Mouse (Mus musculus): ENCODE measurements around the gene Msi2.

Gene Msi2

DNA sequence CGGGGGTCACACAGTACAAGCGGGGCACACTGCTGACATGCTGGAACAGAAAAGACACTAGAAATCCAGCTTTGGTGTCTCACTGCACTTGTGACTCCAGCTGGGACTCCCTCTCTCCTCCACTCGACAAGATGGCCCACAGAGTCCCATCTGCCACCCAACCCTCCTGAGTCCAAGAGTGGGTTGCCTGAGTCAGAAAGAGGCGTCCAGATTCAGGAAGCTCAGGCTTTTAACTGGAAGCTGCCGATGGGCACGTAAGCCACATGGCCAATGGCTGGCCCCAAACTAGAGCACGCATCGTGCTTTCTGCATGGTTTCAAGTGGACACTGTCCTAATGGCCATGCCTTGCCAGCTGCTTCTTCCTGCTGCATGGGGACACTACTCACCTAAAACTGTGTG lies 126.2 kb downstream of the Msi2 start:
- DNase-seq (ENCODE audit: low spot score in 2 of 2) = no peak

DNA sequence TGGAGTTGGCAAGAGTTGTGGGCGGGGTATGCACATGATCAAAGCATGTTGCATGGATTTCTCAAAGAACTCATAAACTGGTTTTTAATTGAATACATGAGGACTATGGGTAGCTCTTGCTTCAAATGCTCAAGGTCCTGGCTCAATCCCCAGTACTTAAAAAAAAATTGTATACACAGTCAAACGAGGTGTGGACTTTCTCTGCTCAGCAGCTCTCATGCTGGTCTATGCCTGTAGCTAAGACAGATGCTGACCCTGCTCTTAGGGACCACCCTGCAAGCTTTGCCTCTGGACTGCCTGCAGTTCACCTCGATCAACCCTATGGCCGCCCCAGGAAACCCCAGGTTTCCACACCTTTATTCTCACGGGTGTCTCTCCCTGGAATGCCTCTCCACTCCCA lies 127.7 kb downstream of the Msi2 start:
- DNase-seq (ENCODE audit: low spot score in 2 of 2) = no peak

DNA sequence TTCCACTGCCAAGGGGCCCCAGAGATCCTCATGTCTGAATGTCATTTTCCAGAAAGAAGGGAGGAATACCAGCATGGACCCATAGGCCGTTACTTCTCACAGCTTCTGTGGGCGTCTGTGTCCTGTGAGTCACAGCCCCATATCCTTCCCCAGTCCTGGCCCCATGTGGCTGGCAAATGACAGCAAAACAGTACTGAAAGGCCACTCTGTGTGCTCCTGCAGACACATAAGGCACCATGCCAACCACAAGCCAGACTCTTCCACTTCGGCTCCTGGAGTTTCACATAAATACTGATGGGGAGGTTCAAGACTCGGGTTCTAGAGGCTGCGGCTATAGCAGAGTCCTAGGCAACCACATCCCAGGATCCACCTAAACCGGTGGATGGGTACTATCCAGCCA lies 128.7 kb downstream of the Msi2 start:
- no peak for DNase-seq (ENCODE audit: low spot score in 2 of 2)

DNA sequence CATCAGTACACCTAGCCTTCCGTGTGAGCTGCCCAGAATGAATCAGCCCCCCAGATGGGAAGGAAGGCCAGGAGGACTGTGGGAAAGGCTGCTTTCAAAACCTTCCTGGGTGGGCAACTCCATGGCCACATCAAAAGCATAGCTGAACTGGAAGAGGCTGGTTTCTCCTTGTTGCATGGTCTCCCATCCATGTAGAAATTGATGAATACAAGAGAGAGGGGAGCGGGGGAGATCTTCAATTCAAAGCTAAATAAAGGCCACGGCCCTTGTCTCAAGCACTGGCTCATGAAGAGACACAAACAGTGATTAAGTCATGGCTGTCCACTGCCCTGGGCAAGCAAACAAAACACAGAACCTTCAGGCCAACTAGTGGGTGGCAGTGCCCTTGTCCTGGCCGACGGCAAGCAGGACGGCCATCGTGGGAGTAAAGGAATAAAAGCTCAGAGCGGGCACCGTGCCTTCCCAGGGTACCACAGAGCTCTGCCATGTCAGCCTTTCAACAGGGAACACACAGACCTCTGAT lies 129.6 kb downstream of the Msi2 start:
- no peak for DNase-seq (ENCODE audit: low spot score in 2 of 2)

DNA sequence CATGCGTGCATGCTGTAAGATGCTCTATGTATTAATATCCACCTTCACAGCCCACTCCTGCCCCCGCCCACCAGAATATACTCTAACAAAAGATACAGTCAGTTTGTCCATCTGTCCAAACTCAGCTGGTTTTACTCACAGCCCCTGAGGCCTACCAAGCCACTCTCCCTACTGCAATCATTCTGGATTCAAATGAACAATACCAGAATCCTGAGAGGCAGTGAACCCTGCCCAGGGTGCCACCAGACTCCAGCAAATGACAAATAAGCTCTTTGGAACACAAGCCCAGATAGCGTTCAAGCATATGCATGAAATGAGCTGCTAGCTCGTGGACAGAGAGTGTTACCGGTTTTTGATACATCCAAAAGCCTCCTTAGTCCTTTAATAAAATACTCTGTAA lies 130.6 kb downstream of the Msi2 start:
- DNase-seq (ENCODE audit: low spot score in 2 of 2) = no peak

DNA sequence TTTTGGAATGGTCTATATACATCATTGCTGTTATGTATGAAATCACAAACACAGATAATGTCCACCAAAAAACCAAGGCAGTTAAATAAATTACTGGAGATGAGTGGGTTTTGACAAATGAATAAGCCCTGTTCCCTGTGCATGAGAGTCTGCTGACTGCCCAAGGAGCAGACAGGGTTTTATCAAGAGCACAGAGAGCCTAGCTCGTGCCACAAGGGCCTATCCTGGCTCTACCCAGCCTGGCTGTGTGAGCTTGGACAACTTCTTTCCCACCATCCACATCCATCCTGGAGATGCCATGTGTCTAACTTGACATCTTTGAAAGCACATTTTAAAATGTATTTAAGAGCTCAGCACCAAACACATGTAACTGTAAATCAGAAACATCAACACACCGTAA lies 132.4 kb downstream of the Msi2 start:
- DNase-seq (ENCODE audit: low spot score in 2 of 2) = no peak

DNA sequence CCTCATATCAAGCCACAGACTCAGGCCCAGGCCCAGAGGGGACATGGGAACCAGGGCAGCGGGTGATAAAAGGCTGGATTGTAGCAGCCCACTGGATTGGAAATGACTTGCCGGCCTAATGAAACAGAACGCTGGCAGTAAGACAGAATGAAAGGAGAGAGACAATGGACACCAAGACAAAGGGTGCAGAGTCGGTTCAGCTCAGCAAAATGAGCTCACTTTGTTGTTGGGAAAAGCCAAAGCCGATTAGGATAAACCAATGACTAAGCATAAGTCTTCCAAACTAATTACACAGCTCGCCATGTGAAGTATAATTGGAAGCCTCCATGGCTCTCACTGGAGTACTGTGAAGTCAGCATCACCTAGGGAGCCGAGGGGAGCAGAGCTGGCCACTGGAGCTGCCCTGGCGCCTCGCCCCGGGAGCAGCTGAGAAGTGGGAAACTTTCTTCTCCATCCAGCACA lies 133.1 kb downstream of the Msi2 start:
- no peak for DNase-seq (ENCODE audit: low spot score in 2 of 2)

DNA sequence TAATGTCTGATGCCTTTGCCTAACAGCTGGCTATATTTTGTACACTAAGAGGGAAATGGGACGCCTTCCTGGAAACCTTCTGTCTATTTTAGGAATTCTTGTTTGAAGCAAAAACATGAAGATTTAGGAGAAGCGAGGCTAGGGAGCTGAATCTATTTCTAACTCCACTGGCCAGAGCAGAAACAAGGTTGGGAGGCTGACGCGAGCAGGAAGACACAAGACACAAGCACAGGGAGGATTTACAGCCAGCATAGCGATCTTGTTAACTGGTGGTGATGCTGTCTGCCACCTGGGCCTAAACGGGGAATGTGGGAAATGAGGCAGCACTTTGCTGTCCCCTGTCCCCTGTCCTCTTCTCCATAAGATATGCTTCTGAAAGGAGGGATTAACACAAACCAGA lies 134.4 kb downstream of the Msi2 start:
- no peak for DNase-seq (ENCODE audit: low spot score in 2 of 2)

DNA sequence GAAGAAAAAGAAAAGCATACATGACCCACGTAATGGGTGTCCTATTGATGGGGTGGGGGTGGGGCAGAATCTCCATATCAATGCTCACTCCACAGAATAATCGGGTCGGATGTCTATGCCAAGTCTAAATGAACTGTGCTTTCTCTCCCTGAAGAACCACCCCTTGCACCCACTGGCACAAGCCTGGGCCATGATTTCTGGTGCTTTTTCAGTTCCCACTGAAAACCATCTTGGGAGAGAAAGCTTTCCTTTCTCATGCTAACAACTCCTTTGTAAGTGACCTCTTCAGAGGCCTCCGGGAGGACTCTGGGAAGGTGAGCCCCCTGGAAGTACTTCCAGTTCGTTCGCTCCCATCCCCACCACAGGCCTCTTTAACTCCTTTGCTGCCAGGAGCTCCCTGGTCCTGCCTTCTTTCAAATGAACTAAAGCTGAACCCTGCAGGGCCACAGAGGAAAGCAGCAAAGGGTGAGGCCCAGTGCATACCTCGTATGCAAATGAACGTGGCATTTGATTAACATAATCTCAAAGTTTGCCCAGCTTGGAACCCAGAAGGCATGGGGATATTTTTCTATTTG lies 135.0 kb downstream of the Msi2 start:
- no peak for DNase-seq (ENCODE audit: low spot score in 2 of 2)

DNA sequence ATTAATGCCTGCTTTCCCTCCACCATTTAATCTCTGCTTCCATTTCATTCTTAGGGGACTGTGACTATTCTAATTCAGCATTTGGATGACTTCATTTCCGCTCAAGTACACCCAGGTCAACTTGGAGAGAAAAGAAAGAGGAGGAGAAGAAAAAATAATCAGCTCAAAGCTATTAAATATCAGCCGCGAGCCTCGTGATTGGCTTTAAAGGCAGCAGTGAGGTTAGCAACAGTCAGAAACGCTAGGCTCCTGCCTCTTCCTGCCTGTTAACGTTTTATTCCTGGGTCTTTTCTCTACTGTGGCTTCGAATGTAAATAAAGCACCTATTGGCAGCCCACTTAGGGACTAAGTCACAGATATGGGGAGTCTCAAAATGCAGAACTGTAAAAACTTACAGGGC lies 135.5 kb downstream of the Msi2 start:
- DNase-seq (ENCODE audit: low spot score in 2 of 2) = no peak

DNA sequence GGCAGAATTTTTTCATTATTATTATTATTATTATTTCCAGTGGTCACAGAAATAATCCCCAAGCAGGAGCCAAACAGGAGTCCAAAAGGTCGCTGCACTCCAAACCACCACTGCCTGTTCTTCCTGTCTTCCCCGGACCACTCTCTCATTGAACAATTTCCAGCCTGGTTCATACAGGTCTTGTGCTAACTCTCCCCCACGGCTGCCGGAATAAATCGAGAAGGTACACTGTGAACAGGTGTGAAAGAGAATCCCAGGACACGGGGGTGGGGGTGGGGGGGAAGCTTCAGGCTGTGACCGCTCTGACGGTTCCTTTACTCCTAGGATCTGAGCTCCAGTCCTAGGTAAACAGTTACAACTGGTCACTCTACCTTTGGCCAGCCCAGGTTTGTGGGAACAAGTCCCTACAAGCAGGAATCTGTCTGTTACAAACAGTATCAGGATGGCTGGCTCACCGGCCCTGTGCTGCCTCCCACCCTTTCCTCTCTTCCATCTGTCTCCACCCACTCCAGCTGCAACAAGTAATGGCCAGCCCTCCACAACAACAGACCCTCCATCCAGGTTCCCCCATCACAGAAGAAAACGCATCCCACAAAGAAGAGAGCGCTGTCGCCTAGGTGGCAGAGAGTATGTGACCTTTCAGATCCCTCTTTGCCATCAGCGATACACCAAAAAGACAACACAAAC lies 136.1 kb downstream of the Msi2 start:
- DNase-seq (ENCODE audit: low spot score in 2 of 2) = no peak

DNA sequence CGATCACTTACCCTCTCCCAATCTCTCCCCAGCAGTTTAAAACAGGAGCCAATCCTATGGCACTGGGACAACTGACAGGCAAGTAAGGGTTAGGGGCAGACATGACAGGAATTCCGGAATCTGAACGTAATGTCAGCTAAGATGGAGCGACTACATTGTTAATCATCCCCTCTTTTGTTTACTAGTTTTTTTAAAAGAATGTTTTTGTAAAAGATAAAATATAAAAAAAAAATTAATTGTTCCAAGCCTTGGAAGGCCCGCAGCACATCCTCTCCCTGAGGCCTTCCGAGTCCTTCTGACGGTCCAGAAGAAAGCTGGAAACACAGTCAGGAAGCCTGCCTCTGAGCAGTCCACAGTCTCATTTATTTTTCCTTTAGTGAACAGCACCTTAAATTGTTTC lies 136.9 kb downstream of the Msi2 start:
- no peak for DNase-seq (ENCODE audit: low spot score in 2 of 2)

DNA sequence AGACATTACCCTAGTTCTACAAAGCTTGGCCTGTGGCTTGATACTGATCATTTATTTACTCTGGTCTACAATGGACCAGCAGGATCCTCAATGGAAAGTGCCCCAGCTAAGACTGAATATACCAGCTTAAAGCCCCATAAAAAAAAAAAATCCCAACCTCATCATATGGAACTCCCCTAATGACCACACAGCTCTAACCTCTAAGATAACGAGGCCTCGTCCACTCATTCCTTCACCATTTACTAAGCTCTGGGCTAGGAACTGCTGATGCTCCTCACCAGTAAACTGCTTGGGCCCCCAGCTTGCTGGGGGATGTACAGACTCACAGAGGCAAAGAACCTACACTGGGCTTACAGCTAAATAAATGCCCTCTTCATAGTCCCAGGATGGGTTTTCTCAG lies 139.6 kb downstream of the Msi2 start:
- no peak for DNase-seq (ENCODE audit: low spot score in 2 of 2)

DNA sequence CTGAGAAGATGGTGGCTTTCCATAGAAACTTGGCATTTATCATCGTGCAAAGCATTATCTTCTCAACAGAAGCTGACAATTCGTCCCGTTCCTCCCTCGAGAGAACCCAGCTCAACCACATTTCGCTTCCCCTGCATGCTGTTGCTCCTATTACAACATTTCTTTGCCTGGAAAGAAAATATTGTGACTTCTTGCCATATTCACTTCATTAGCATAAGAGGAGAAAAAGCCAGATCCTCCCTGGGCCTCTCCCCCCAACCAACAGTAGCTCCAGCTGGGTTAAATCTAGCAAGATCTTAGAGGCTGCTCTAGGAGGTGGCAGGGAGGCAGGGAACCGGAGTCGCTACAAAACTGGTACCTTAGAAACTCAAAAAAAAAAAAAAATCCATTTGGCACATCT lies 141.2 kb downstream of the Msi2 start:
- no peak for DNase-seq (ENCODE audit: low spot score in 2 of 2)

DNA sequence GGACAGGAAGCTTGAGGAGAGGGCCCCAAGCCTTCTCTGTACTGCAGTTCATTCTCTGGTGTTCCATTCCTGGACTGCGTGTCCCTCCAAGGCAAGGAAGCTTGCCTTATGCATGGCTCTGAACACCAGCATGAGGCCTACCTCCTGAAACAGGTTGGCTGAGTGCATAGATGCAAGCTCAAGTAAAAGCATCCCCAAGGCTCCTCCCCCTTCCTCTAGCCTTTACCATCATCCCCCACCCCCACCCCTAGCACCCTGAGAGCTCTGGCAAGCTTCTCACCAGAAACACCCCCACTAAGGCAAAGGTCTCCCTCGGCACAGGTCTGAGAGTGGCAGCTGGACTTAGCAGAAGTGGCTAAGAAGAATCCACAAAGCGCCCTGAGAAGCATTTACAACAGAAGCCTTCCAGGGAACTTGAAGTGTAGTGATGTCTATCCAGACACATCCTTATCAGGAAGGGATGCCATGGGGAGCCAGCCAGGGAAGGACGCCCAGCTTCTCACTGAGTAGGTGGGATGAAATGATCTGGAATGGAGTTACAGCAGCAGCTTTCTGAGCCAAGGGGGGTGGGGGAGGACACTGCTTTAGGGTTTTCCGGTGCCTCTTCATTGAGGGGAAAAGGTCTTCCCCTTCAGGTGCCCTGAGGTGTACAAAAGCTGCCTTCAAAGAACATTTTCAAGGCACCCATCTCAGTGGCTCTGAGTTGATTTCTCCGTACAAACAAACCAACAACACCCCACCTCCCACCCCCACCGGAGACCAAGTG lies 141.9 kb downstream of the Msi2 start:
- no peak for DNase-seq (ENCODE audit: low spot score in 2 of 2)

DNA sequence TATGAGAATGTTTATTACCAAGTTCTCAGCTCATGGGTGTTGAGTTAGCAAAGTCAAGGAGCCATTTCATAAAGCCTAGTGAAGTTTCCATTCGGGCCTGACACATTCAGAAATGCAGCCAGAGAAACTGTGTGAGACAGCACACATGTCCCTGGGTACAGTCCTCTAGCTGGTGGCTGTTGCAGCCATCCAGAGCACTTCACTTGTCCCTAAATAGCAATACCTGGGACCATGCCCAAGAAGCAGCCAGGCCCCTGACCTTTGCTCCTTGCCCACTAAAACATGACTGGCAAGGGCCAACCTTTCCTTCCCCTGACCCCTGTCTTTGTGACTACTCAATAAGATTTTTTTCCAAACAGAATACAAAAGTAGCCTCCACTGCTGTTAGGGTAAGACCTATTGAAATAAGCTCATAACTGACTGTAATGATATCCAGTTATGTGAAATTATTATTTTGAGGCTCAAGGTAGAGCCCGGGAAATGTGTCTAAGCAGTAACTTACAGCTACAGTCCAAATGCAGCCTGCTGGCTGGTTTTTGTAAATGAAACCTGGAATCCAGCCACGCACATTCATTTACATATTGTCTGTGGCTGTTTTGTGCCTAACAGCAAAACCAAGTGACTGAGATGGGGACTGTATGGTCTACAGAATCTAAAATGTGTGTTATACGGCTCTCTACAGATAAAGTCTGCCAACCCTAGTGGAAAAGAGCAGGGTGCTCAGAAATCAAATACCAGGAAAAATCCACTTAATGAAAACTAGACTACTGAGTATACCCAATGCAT lies 143.5 kb downstream of the Msi2 start:
- no peak for DNase-seq (ENCODE audit: low spot score in 2 of 2)

DNA sequence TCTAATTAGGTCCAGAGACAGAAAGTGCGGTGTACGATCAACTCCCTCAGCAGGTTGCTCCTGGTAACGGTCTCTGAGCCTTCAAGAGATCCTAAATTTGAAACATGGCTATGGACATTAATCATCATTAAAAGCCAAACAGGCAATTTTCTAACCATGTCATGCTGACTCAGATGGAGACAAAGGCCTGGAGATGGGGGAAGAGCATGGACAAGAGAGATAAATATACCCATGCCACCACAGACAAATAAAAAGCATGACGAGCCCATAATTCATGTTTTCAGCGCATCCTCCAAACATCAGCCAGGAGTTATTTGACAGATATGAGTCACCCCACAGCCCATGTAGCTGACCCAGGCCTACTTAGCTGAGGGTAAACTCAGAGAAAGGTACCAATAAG lies 145.3 kb downstream of the Msi2 start:
- DNase-seq (ENCODE audit: low spot score in 2 of 2) = no peak

DNA sequence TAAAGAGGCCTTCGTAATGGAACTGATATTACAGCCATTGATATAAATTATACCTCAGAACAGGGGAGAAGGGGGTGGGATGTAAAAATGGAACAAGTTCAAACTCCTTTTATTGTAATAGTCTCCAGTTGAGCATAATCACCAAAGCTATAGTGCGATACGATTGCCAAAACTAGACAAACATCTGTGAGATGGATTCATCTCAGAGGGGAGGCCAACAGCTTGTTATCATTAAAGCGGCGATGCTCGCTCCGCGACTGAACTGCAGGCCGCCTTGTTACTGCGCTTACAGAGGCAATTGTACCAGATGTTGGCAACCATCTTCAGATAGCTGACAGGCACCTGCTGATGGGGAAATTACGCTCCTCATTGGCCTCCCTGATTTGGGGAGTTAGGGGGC lies 145.9 kb downstream of the Msi2 start:
- DNase-seq (ENCODE audit: low spot score in 2 of 2) = no peak

DNA sequence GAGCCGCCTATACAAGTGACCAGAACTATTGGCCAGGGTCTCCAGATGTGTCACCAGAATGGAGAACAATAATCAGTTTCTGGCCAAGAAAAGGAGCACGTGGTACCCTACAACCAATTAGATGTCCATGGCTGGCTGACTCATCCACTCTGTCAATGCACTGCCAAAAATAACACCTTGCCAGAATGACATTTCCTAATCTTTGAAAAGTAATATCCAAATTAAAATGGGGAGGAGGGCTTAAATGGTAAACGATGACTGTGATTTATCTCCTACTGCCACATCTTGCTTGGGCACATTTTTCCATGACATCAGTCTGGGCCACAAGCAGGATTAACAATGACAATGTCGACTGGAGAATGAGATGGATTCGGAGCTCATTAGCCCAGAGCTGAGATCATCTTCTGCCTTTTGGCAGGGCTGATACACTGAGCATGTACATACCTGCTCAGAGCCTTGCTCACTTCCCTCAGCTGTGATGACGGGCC lies 147.6 kb downstream of the Msi2 start:
- no peak for DNase-seq (ENCODE audit: low spot score in 2 of 2)

DNA sequence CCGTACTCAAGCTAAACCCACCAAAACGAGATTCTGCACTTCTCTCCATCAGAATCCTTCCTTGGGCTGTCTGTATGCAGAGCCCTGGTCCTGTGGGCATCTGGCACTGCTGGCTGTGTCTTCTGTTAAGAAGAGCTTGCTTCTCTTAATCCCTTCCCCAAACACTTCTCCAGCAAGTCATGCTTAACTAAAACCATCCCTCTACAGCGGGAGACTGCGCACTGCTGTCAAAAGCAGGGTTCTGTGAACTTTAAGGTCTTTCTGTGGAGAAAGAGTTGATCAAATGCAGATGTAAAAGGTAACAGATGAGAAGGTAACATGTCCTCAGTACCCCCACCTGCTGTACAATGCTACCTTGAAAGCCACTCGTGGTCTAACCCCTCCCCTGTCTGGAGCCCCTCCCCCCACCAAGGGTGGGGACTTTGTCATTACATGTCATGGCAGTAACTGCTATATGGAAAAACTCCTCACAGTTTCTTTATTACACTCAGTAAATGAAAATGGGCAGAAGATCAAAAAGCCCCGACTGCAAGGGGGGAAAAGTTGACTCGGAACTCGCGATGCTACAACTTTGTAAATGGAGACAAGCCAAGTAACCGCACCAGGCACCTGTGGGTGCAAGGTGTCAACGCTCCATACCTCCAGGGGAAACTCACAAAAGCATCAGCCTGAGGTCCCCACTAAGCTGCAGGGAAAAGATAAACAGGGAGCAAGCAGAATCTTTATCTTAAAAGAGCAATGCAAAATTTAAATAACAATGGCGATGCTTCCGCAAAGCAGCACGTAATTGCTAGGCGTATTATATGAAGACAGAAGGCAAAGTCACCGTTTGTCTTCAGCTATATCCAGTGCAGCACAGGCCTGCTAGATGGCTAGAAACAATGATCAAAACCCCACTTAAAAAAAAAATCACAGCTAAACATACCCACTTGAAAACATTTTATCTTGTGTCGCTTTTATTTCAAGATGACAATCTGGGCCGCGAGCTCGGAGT lies 151.4 kb downstream of the Msi2 start:
- DNase-seq (ENCODE audit: low spot score in 2 of 2) = no peak

DNA sequence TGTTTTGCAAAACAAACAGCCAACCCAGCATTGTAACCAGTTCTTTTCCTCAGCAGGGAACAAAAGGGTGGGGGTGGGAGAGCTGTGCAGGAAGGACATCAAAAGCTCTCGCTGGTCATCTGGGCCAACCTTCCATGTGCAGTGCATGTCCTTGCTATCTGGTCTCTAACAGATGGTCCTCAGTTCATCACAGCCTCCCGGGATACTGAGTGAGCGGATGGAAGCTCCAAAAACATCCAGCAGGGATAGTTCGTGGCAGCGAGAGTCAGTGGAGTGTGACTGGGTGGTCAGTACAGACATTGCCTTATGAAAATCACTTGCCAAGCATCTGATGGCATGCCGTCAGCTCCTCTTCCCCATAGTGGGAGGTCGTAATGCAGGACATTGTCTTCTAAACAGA lies 153.5 kb downstream of the Msi2 start:
- DNase-seq (ENCODE audit: low spot score in 2 of 2) = no peak
